Mouse (Mus musculus): ENCODE measurements around the gene Fam102a.
A peak's percentile ranks its signal among the peaks of the same experiment; 100 is the strongest.

Gene Fam102a

DNA sequence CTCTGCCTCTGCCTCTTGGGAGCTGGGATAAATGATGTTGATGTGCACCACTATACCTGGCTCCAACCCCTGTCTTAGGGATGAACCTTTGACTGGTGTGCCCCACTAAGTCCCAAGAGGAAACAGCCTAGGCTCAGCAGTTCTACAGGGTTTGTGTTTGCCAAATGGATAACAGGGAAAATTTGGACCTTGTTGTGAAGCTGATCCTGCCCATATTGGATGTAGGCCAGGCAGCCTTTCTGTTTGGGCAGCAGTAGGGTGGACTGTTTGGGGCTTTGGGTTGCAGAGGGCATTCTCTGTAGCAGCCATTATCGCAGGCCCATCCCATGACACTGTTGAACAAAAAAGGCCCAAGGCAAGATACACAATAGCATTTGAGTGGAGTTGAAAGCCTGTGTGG lies 11.8 kb downstream of the Fam102a start:
- DNase-seq (ENCODE audit: low spot score): peak; percentile 58

DNA sequence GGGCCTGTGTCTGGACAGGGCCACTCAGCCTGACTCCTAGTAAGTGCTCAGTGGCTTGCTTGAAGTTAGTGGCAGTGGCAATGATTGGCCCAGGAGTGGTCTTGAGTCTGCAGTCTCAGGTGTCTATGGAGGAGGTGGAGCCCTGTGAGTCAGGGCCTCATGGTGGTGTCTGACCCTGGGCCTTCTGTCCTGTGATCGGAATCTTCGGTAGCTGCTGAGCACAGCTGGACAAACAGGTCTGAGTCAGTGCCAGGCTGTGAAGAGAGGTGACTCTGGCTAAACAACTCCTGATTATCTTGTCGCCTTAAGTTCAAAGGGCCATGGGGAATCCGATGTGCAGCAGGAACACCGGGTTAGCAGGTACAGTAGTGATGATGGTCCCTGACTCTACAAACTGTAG lies 12.2 kb downstream of the Fam102a start:
- DNase-seq (ENCODE audit: low spot score): no peak

DNA sequence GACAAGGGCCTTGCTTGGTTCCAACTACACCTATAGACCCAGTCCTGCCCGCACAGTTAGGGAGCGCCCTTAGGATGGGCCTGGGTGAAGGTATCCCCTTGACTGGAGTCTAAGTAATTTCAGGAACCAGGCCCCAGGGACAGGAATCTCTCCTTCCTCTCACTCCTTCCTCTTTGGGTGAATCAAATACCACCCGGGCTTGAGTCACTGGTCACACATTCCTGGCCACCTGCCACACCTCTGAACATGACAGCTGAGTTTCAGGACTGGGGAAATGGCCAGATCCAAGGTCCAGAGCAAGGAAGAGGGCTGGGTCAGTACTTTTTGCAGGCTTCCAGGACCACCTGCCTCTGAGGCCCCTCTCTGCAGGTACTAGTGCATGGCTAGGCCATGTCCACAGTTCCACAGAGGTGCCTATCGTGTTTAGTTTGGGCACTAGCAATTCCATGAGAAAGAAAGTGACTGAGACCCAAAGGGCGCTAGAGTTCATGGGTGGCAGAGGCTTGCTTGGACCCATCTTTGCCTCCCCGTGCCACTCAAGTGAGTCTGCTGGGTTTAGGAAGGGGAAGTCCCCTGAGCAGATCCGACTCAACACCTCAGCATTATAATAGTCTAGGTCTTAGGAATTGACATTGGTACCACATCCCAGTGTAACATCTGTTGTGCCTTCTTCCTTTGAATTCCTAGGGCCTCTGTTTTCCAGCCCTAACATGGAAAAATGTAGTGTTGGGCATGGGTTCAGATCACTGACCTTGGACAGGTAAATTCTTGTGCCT lies 13.0 kb downstream of the Fam102a start:
- DNase-seq (ENCODE audit: low spot score): peak; percentile 56

DNA sequence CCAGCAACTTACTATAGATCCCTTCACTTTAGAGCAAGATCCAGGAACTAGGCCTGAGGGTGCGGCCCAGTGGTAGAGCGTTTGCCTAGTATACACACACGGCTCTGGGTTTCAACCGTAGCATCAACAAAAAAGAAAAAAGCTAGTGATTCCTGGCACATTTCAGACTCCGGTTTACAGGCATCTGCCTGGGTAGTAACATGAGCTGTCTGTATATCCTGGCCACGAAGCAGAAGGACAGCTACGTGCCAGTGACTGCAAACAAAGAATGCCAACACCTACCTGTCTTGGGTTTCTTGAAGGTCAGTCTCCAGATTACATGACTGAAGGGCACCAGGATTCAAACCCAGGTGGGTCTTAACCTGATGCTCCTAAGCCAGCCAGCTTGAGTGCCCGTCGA lies 14.0 kb downstream of the Fam102a start:
- no peak for DNase-seq (ENCODE audit: low spot score)

DNA sequence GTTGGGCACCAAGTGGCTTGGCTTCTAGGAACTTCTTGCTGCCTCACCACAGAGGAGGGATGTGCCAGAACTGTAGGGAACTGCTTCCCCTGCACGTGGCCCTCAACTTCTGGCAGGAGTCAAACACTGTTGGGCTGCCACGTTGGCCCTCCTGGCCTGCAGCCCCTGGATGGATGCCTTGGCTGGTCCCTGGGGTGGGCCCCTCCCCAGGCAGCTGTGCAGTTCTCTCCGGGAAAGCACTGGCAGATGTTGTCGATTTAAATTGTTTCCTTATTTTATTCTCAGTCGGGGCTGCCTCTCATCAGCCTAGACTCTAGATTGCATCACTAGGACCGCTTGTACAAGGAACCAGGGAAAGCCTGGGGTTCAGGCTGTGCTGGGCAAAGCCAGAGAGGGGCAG lies 14.6 kb downstream of the Fam102a start:
- DNase-seq (ENCODE audit: low spot score): peak; percentile 94

DNA sequence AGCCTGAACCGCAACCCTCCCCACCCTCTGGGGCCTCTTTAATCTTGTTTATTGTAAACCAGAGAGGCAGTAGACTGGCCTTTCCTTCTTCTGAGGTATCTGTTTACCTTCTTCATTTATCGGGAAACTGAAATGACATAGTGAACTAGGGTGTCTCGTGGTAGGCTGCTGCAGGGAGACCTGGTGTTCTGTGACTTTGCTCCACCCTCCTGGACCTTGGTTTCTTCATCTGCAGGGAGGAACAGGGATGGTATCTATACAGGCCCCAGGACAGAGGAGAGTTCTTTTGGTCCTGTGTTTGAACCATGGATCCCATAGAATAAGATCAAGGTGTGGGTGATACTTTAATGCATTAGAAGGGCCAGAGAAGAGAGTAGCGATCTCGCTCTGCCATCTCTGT lies 16.1 kb downstream of the Fam102a start:
- DNase-seq (ENCODE audit: low spot score): no peak

DNA sequence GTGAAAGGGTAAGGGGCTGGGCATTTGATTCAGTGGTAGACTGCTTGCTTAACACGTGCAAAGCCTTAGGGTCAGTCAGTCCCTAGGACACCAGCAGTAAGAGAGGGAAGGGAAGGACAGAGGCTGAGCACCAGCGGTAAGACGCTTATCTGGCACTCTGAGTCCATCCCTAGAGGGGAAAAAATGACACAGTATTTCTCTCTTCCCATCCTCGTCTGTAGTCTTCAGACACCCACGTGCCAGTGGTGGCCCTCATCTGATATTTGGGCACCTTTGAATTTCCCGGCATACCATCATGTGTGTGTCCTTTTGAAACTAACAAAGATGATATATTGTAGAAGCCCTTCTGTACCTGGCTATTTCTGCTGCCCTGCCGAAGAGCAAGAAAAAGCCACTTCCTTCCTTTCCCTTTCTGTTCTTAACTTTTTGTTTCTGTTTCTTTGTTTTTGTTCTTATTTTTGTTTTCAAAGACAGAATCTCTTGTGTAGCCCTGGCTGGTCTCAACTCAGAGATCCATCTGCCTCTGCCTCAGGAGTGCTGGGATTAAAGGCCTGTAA lies 18.5 kb downstream of the Fam102a start:
- DNase-seq (ENCODE audit: low spot score): no peak

DNA sequence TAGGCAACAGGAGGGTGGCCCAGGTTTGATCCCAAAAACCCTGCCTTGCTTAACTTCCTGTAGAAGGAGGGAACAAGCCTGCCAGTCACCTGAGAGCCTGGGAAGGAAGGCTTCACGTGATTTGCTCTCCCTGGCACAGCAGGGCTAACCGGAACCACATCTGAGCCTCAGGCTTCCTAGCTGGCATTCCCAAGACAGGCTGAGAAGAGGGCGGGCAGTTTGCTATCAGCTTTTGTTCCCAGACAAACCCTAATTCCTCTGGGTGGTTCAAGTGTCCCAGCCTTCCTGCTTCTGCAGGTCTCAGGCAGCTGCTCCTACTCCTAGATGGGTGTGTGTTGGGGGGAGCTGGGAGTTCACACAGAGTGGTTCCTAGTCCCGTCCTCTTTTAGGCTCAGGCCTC lies 20.4 kb downstream of the Fam102a start:
- peak; percentile 34 for DNase-seq (ENCODE audit: low spot score)

DNA sequence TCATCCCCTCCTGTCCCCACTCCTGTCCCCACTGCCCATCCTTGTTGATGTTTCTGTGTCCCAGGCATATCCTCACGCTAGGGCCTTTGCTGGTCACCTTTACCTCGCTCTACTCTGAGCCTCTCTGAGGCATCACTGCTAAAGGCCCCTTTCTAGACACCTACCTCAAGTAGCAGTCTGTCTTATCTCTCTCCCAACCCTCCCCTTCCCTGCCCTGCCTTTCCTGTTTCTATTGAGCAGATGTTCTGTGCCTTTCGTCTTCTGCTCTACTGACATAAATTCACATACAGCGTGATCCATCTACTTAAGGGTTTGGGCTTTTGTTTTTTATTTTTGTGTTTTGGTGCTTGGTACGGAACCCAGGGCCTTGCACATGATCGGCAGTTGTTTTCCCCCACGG lies 20.9 kb downstream of the Fam102a start:
- DNase-seq (ENCODE audit: low spot score): no peak

DNA sequence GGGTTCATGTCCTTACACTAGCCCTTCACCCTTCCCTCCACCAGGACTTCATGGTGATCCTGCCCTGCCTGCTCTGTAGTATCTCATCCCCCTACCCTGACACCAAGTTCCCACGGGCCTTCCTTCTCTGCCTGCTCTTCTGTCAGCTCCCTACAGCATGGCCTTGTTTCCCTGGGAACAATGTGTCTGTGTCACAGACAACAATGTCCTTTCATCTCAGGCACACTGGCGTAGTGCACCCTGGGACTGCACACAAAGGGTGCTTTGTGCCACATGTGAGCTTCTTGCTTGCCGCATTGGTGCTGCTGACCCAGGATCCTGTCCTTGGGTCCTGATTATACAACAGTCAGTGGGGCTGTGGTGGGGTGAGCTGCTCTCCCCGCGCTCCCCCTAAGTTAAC lies 24.4 kb downstream of the Fam102a start:
- no peak for DNase-seq (ENCODE audit: low spot score)

DNA sequence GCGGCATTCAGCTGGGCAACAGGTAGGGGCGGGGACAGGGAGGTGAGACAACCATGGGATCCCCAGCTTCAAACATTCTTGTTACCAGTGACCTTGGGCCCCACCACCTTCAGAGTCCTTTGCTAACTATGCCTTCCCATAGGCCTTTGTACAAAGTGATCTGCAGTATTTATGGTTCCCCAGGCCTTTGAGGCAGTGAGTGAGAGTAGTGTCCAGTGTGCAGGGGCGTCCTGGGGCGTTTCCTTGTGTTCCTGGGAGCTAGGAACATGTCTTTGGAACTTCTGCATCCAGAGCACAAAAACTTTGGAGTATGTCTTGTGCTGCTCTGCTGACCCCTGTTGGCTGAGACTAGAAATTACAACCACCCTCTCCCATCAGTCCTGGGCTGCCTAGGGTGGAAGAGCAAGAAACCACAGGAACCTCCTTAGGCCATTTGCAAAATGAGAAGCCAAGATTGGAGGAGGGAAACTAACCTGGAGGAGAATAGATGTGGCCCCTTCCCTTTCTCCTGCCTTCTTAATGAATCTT lies 31.5 kb downstream of the Fam102a start:
- peak; percentile 88 for DNase-seq (ENCODE audit: low spot score)

DNA sequence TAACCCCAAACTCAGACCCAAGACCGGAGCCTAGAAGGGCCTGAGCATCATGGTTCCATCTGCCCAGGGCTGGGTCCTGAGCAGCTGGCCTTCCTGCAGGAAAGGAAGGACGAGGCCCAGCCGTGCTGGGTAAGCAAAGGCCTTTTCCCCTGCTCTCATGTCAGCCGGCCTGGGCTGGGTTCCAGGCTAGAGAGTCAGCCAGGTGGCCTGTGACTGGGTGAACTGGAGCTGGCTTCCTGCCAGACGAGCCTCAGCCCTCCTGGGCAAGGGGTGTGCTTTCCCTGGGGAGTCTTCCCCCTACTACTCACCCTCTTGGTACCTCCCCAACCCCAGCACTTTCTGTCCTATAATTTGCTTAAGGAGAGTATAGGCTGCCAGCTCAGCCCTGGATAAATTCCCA lies 33.0 kb downstream of the Fam102a start:
- DNase-seq (ENCODE audit: low spot score): peak; percentile 68

DNA sequence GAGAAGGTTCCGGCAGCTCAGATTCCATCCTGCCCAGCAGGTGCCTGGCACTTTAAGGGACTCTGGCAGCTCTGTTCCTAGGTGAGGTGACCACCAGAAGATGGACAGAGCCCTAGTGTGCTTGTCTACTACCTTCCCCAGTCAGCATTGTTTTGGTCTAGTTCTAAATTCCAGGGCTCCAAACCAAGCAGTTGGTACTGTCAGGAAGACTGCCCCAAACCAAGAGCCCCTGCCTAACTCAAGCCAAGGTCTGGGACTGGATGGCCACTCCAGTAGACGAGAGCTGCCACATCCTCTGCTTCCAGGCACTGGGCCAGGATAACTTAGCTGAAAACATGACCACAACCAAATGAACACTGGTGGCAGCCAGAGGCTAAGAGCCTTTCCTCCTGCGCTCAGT lies 33.8 kb downstream of the Fam102a start:
- peak; percentile 48 for DNase-seq (ENCODE audit: low spot score)

DNA sequence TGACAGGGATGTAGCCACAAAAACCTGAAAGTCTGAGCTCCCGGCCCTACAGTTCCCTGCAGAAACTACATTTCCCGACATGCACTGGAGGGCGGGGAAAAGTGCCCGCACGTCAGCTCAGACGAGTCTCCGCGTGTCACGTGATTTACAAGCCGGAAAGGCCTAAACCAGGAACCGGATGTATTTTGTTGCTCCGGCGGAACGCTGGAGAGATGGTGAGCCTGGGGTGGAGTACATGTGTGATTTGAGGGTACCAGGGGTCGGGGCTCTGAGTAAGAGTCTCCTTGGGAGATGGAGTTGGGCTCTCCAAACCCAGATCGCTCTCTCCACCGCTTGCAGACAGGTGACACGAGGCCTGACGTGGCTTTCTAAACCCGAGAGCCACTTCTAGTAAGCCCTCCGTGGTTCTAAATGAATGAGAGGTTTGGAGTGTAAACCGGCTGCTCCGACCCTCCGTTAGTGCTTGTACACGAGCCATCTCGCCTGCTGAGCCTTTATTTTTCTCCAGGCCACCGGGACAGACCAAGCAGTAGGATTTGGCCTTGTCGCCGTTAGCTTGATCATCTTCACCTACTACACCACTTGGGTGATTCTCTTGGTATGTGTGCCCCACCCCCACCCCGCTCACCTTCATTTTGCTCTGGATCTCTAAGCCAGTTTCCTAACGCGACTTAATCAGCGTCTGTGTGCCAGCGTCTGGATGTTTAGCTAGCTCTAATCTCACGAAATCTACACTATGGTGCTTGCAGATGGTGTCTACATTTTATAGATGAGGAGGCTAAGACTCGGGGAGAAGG lies 35.8 kb downstream of the Fam102a start, which contains the start of gene Dpm2:
Dpm2 (plus strand) TSS at position 161 of the 797 bp plus-strand sequence.
- peak; percentile 96 for DNase-seq (ENCODE audit: low spot score)

DNA sequence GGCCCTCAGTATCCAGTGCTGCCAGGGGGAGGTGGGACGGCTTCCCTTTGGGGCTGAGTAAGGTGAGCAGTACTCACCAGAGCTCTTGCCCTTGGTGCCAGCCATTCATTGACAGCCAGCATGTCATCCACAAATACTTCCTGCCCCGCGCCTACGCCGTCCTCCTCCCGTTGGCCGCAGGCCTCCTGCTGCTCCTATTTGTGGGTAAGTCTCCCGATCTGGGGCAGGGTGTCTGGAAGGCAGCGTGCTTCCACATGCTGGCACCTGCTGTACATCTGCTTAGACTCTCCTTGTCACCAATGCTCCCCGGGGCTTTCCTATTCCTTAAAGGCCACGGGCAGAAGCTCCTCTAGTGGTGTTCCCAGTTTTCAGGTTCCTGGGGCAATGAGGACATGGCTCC lies 37.1 kb downstream of the Fam102a start:
- DNase-seq (ENCODE audit: low spot score): no peak

DNA sequence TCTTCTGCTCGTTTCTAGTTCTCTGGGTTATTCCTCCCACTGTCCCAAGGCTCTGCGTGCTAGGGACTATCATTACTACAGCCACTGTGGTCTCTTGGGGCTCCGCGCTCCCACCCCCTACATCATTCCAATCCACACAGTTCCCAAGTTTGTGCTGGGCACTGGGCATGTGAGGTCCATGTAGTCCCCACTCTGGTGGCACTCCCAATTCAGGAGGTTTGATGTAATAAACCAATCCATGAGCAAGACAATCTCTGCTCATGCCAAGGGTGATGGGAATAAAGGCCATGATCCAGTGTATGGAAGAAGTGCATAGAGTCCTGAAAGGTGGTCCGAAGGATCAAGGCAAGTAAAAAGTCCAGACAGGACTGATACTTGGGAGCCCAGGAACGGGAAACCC lies 39.4 kb downstream of the Fam102a start, which contains the start of gene Pip5kl1:
Pip5kl1 (plus strand) TSS at position 301 of the 400 bp plus-strand sequence.
- DNase-seq (ENCODE audit: low spot score): no peak

DNA sequence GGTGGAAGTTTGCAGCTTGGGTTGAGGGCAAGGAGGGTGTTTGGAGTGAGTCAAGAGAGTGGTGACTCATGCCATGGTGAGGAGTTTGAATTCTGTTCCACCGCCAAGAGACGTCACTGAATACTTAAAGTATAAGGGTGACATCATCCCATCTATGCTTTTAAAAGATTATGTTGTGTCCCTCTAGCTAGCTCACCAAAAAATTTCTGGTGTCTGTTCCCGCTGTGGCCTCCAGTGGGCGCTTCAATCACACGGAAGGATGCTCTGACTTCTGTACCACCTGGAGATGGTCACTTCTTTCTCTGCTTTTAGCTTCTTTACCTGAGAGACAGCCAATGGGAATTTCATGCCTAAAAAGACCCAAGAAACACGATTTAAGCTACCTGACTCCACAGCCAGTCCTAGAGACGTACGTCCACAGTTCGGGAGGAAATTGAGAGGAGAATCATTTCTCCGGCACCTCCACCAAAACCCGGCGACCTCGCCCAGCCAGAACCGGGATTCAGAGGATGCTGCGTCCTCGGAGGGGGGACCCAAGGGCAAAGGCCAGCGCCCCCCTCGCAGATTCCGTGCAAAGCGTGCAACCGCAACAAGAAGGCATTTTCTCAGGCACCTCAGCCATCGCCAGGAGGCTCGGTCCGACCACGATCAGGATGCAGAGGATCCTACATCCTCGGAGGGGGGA lies 39.9 kb downstream of the Fam102a start:
- peak; percentile 51 for DNase-seq (ENCODE audit: low spot score)

DNA sequence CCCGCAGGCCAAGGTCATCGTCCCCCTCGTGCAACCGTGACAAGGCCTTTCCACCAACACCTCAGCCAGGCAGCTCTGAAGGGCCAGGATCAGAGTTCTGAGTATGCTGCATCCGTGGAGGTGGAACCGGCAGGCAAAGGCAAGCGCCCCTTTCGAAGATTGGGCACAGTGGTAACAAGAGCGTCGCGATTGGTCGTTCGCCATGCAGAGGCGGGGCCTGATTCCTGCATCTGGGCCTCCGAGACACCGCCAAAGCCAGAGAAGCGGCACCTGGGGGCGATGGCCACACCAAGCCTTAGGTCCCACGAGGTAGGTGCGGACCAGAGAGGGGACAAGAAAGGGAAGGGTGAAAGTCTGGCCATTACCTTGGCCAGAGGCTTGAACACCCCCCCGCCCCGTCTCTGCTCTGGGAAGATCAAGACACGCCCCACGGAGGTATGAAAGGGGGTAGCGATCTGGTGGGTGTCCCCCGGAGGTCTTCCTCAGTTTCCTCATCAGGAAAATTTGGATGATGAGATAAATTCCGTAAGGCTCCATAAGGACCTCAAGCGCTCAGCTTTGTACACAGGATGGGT lies 40.5 kb downstream of the Fam102a start, which contains the start of gene 9430097D07Rik:
9430097D07Rik (minus strand) TSS at position 99 of the 575 bp plus-strand sequence.
- no peak for DNase-seq (ENCODE audit: low spot score)

DNA sequence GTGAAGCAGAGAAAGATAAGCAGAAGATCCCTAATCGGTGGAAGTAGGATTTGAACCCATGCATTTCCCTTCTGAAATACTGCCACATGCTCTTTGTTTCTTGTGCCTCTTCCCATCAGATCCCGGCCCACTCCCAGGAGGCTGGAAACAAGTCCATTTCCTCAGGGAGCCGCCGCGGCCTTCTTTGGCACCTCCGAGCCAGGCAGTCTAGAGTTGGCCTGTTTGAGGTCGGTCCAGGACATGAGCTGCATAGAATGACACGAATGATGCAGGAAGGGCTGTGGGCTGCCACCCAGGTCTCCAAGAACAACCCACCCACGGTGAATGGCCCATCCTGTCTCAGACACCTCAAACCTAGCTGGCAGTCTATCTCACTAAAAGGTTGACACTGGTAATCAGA lies 41.4 kb downstream of the Fam102a start:
- no peak for DNase-seq (ENCODE audit: low spot score)

DNA sequence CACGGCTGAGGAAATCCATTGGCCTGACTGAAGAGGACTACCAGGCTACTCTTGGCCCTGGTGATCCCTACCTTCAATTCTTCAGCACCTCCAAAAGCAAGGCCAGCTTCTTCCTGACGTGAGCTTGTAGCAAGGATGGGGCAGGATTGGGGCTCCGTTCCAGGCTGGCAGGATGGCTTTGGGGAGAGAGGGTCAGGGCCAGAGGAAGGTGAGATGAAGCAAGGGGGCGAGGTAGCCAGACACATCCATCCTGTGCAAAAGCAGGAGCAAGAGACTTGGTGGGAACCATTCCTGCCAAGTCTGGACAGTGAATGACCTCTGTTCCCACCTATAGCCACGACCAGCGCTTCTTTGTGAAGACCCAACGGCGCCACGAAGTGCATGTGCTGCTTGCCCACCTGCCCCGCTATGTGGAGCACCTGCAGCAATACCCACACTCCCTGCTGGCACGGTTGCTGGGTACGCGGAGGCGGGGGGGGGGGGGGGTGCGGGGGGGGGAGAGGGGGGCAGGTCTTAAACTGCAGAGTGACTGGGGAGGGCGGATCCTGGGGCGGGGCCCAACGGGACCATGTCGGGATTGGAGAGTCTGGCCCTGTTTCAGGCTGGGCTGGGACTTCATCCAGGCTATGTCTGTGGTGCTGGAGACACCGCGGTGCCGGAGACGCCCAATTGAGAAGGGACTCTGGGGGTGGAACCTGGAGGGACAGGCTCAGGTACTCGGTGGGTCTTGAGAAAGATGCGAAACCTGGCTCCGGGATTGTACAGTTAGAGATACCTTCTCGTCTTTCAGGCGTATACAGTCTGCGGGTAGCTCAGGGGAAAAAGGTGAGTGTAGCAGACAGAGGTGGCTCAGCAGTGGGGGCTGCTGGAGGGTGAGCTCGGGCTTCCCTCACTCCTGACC lies 43.3 kb downstream of the Fam102a start:
- no peak for DNase-seq (ENCODE audit: low spot score)

Data from adipocyte (in vitro differentiated cells).